Mouse (Mus musculus): ENCODE measurements around the gene Rdx.

DNA sequence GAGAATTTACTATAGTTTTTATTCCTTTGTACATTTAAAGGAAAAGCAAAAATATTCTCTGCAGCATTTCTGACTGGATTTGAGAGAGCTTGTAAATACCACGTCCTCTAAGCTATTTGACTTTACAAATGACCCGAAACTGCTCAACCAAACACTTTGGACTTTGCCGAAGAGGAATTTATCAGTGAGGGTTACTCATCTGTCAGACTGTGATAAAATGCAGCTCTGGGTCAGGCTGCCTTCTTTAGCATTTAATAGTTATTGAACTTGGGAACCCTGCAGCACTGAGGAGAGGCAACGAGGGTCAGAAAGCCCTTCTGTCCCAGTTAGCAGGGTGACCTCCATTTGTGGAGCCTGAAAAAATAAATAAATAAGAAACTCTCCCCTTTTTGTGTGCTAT lies 43.5 kb upstream of the Rdx start:
- TF ChIP-seq CTCF (IDR thresholded peaks at IDR 0.05; ENCODE audit: control insufficient read depth, insufficient read depth, low read length), result no peak
- TF ChIP-seq POLR2A (IDR thresholded peaks at IDR 0.05; ENCODE audit: borderline replicate concordance, control insufficient read depth, low read depth, low read length), result no peak

Data from bone marrow, adult 2 months (tissue).